Mouse (Mus musculus): Measurements from ENCODE around the gene Dgka.
"Not testable (repeated sequence)": the region's sequence is repeated elsewhere in the genome, so short reads cannot be mapped to it uniquely, and the experiment has no call there.

Dgka gene

GRCm38 (mm10) chr10:128731002-128731433, 13.6 kb downstream of the Dgka start:
- DNase-seq, result peak; percentile 79 to 83

GRCm38 (mm10) chr10:128728059-128728458, 16.6 kb downstream of the Dgka start:
- DNase-seq, result no peak

- not testable (repeated sequence) for DNase-seq
Measured at GRCm38 (mm10) chr10:128725466-128725865, 19.2 kb downstream of the Dgka start.

GRCm38 (mm10) chr10:128715559-128716537, 28.8 kb downstream of the Dgka start:
- DNase-seq, result peak; percentile 77 to 82

- DNase-seq, result not testable (repeated sequence)
Measured at GRCm38 (mm10) chr10:128711318-128711717, 33.3 kb downstream of the Dgka start.

GRCm38 (mm10) chr10:128705317-128705693, 39.4 kb downstream of the Dgka start:
- DNase-seq, result no peak

- DNase-seq, result peak; percentile 90 to 91
Measured at GRCm38 (mm10) chr10:128704491-128705316, 40.0 kb downstream of the Dgka start, which contains the start of gene Cdk2. Gene Cdk2, minus strand, starts transcription at chr10:128705031.

- DNase-seq, result no peak
Measured at GRCm38 (mm10) chr10:128703895-128704294, 40.8 kb downstream of the Dgka start, which contains the start of gene Pmel. Gene Pmel, plus strand, starts transcription at chr10:128704195.

GRCm38 (mm10) chr10:128702328-128703007, 42.2 kb downstream of the Dgka start:
- no peak for DNase-seq

- no peak for DNase-seq
Measured at GRCm38 (mm10) chr10:128700712-128701111, 43.9 kb downstream of the Dgka start.

GRCm38 (mm10) chr10:128699611-128700010, 45.0 kb downstream of the Dgka start:
- no peak for DNase-seq

- no peak for DNase-seq
Measured at GRCm38 (mm10) chr10:128699006-128699405, 45.6 kb downstream of the Dgka start.

GRCm38 (mm10) chr10:128697072-128697725, 47.5 kb downstream of the Dgka start:
- DNase-seq, result no peak

GRCm38 (mm10) chr10:128695992-128696807, 48.5 kb downstream of the Dgka start, which contains the start of gene Rab5b:
Gene Rab5b, minus strand, starts transcription at chr10:128696264.
- DNase-seq, result peak; percentile 95 to 97

- DNase-seq, result no peak
Measured at GRCm38 (mm10) chr10:128695411-128695991, 49.2 kb downstream of the Dgka start.

- peak; percentile 39 to 50 for DNase-seq
Measured at GRCm38 (mm10) chr10:128674469-128675008, 70.1 kb downstream of the Dgka start.

- peak; percentile 80 to 81 for DNase-seq
Measured at GRCm38 (mm10) chr10:128673763-128674468, 70.7 kb downstream of the Dgka start, which contains the start of gene Suox. Gene Suox, minus strand, starts transcription at chr10:128674073.

GRCm38 (mm10) chr10:128671148-128671547, 73.5 kb downstream of the Dgka start:
- DNase-seq, result no peak
